In genomic region chr7:119184341-119185143, GRCm38 (mm10) we compare ENCODE assay signal across 7 mouse cellular contexts. TPM values are rescaled to one million over a fixed set of nuclear protein-coding genes. Genes with fewer than 3 reads are reported as not detected.
DNase-seq lines count a peak whose midpoint lies in the region; ATAC-seq and TF ChIP-seq lines count a peak whose summit lies in the region.

Gene Gpr139 (minus strand): TSS chr7:119184603.

- no peak for TF ChIP-seq EP300 in liver, postnatal 0 days (IDR thresholded peaks at IDR 0.05; ENCODE audit: low read depth)

- no peak for DNase-seq in lung, postnatal 36 days
- DNase-seq in layer of hippocampus, adult 18-20 months (ENCODE audit: low spot score in 2 of 2), result peak; percentile 28 to 31
- DNase-seq in liver, postnatal 0 days, result no peak

- H3K36me3 ChIP-seq in lung, embryonic 15.5 days, result no peaks in the 10 kb centered on the region
- no peaks in the 10 kb centered on the region for H3K36me3 ChIP-seq in embryonic facial prominence, embryonic 15.5 days
- H3K36me3 ChIP-seq in liver, postnatal 0 days (replicated peaks; ENCODE audit: insufficient read depth, low read length), result no peaks in the 10 kb centered on the region
- no peaks in the 10 kb centered on the region for H3K36me3 ChIP-seq in stomach, embryonic 16.5 days (ENCODE audit: control insufficient read depth, insufficient read depth, low read length)

- no peak within 1 kb of the TSS for H3K27ac ChIP-seq in lung, embryonic 15.5 days
- H3K27ac ChIP-seq in embryonic facial prominence, embryonic 15.5 days (replicated peaks), result no peak within 1 kb of the TSS
- no peak within 1 kb of the TSS for H3K27ac ChIP-seq in liver, postnatal 0 days (ENCODE audit: low read depth)
- H3K27ac ChIP-seq in stomach, embryonic 16.5 days (ENCODE audit: low read length), result no peak within 1 kb of the TSS

- H3K9ac ChIP-seq in lung, embryonic 15.5 days, result no peak within 1 kb of the TSS
- H3K9ac ChIP-seq in embryonic facial prominence, embryonic 15.5 days, result no peak within 1 kb of the TSS
- H3K9ac ChIP-seq in liver, postnatal 0 days (replicated peaks), result no peak within 1 kb of the TSS
- H3K9ac ChIP-seq in stomach, embryonic 16.5 days (ENCODE audit: low read length), result peak within 1 kb of the TSS; percentile 11

- peak within 1 kb of the TSS; percentile 56 for H3K4me2 ChIP-seq in lung, embryonic 15.5 days
- H3K4me2 ChIP-seq in embryonic facial prominence, embryonic 15.5 days (replicated peaks), result peak within 1 kb of the TSS; percentile 80
- 0 out of 2 replicates have a peak within 1 kb of the TSS, but pooled peaks have one; percentile 26 for H3K4me2 ChIP-seq in liver, postnatal 0 days (ENCODE audit: low read depth, low read length)
- peak within 1 kb of the TSS; percentile 69 for H3K4me2 ChIP-seq in stomach, embryonic 16.5 days (ENCODE audit: low read depth, low read length)

- H3K4me3 ChIP-seq in lung, embryonic 15.5 days, result peak within 1 kb of the TSS; percentile 21
- peak within 1 kb of the TSS; percentile 43 for H3K4me3 ChIP-seq in embryonic facial prominence, embryonic 15.5 days (replicated peaks)
- no peak within 1 kb of the TSS for H3K4me3 ChIP-seq in liver, postnatal 0 days (ENCODE audit: low read depth, low read length)
- peak within 1 kb of the TSS; percentile 40 for H3K4me3 ChIP-seq in stomach, embryonic 16.5 days (replicated peaks; ENCODE audit: low read length)

- no peaks in the 10 kb centered on the region for H3K4me1 ChIP-seq in lung, embryonic 15.5 days
- H3K4me1 ChIP-seq in embryonic facial prominence, embryonic 15.5 days, result peaks cover 7% of the 10 kb centered on the region; the same call in 1 of the 2 replicates
- H3K4me1 ChIP-seq in liver, postnatal 0 days (ENCODE audit: insufficient read depth), result no peaks in the 10 kb centered on the region
- H3K4me1 ChIP-seq in stomach, embryonic 16.5 days (ENCODE audit: control insufficient read depth, insufficient read depth, low read length), result no peaks in the 10 kb centered on the region

- H3K9me3 ChIP-seq in lung, embryonic 15.5 days, result no peaks in the 10 kb centered on the region
- H3K9me3 ChIP-seq in embryonic facial prominence, embryonic 15.5 days (replicated peaks), result no peaks in the 10 kb centered on the region
- no peaks in the 10 kb centered on the region for H3K9me3 ChIP-seq in liver, postnatal 0 days (ENCODE audit: low read length)
- H3K9me3 ChIP-seq in stomach, embryonic 16.5 days (replicated peaks; ENCODE audit: control insufficient read depth, low read length), result no peaks in the 10 kb centered on the region

- 1% methylated on average over 47 of the region's 47 CpGs for WGBS in lung, embryonic 15.5 days
- under 1% methylated on average over 47 of the region's 47 CpGs for WGBS in embryonic facial prominence, embryonic 15.5 days
- WGBS in liver, postnatal 0 days (ENCODE audit: insufficient replicate concordance), result 3% methylated on average over 46 of the region's 47 CpGs
- 2% methylated on average over 47 of the region's 47 CpGs for WGBS in stomach, embryonic 16.5 days

- peaks cover 48% of the 10 kb centered on the region for H3K27me3 ChIP-seq in lung, embryonic 15.5 days
- peaks cover 50% of the 10 kb centered on the region for H3K27me3 ChIP-seq in embryonic facial prominence, embryonic 15.5 days
- peaks cover 21% of the 10 kb centered on the region for H3K27me3 ChIP-seq in liver, postnatal 0 days (ENCODE audit: insufficient read depth, low read length)
- H3K27me3 ChIP-seq in stomach, embryonic 16.5 days (ENCODE audit: control insufficient read depth, insufficient read depth, low read length), result peaks cover 36% of the 10 kb centered on the region

- TF ChIP-seq CTCF in liver, postnatal 0 days (IDR thresholded peaks at IDR 0.05; ENCODE audit: low read depth), result no peak

- peak; percentile 43; the same call in 1 of the 2 replicates for ATAC-seq in lung, embryonic 15.5 days (ENCODE audit: borderline replicate concordance, extremely low read depth, low FRiP score, low TSS enrichment)
- peak; percentile 58 for ATAC-seq in embryonic facial prominence, embryonic 15.5 days (ENCODE audit: insufficient number of reproducible peaks, low FRiP score, low TSS enrichment, low read depth)
- ATAC-seq in liver, postnatal 0 days, result no peak
- ATAC-seq in stomach, embryonic 16.5 days (ENCODE audit: insufficient read depth, low FRiP score), result peak; percentile 79
- no peak for ATAC-seq in erythroblast, adult 5-6 weeks (replicated peaks; ENCODE audit: low FRiP score, poor library complexity, severe bottlenecking)

RNA-seq across cellular contexts. Expression of gene Gpr139, which starts in this region (rescaled TPM):
- polyA plus RNA-seq in lung, embryonic 15.5 days (2015; fragmentation: Nextera tagmentation; extraction: Ambion mirVana), result 0.04 TPM in 1 of 2 replicates, not detected in the other
- polyA plus RNA-seq in embryonic facial prominence, embryonic 15.5 days (2015; fragmentation: Nextera tagmentation; extraction: Ambion mirVana), result not detected in 2 replicates
- total RNA-seq in layer of hippocampus, adult 18-20 months (2021), result 1 to 10 TPM in 1 of 2 experiments, under 1 TPM in 1; 0.89 to 1.5 TPM
- polyA plus RNA-seq in liver, postnatal 0 days (2015; fragmentation: Nextera tagmentation; extraction: Ambion mirVana), result not detected in 2 replicates
- 0.06 TPM in 1 of 2 replicates, not detected in the other for polyA plus RNA-seq in stomach, embryonic 16.5 days (2015; fragmentation: Nextera tagmentation; extraction: Ambion mirVana)
- total RNA-seq in erythroblast, adult 5-6 weeks (2015; ENCODE audit: low replicate concordance), result not detected in 2 replicates
- total RNA-seq in erythroblast, adult 5-6 weeks (2017; ENCODE audit: low replicate concordance), result not detected in 2 replicates

Comparison
In these comparisons a context has a peak if more than half of its experiments do, and no peak if none do; other contexts are left out.
1. Peak in ATAC-seq, H3K4me3 ChIP-seq and H3K4me2 ChIP-seq in lung, embryonic 15.5 days; RNA of the gene not detected or under 1 TPM.
2. Peak in ATAC-seq, H3K4me3 ChIP-seq and H3K4me2 ChIP-seq in embryonic facial prominence, embryonic 15.5 days; RNA of the gene not detected or under 1 TPM.
3. Peak in ATAC-seq, H3K4me3 ChIP-seq, H3K9ac ChIP-seq and H3K4me2 ChIP-seq in stomach, embryonic 16.5 days; RNA of the gene not detected or under 1 TPM.
4. H3K4me2 ChIP-seq: peak in every context shown above with its lines; median percentile 80 in embryonic facial prominence, embryonic 15.5 days; 69 in stomach, embryonic 16.5 days; 56 in lung, embryonic 15.5 days; 26 in liver, postnatal 0 days.
5. DNase-seq: peak in layer of hippocampus, adult 18-20 months (2 of 2); none in lung, postnatal 36 days (single experiment) and liver, postnatal 0 days (single experiment).